Mouse (Mus musculus): ENCODE measurements around the gene Vwa8. TPM values are rescaled to one million over a fixed set of nuclear protein-coding genes. Genes with fewer than 3 reads are reported as not detected.

The Vwa8 gene
- polyA plus RNA-seq, 1 experiment from 2014 or later, result 13.5 TPM

DNA sequence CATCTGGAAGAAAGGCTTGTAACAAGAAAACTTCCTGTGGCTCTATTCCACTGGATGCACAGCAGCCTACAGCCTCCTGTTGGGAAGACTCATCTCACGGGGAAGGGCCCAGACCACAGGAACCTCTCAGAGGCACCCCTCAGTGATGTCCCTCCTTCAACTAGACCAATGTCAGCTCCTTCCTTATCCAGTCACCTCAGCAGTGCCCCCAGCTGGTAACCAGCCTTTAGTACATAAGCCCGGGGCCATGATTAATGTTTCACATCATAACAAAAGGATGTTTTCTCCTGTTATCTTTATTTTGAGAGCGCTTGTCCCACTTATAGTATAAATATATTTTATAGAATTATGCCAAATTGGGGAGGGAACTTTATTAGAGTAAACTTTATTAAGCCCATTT is 181.9 kb downstream of the Vwa8 start:
- H3K4me2 ChIP-seq (ENCODE audit: low read depth, low read length), result no peak overlapping the region
- no peak overlapping the region for H3K27ac ChIP-seq (ENCODE audit: low read length)
- H3K4me1 ChIP-seq (ENCODE audit: control insufficient read depth, insufficient read depth, low read length), result 0 out of 2 replicates have a peak, but pooled peaks cover 15% of the 10 kb centered on the region
- no peak for ATAC-seq (ENCODE audit: insufficient read depth, low FRiP score)
- H3K9ac ChIP-seq (ENCODE audit: low read length), result no peak overlapping the region
- WGBS, result 88% methylated on average over 3 of the region's 3 CpGs
- no peaks in the 10 kb centered on the region for H3K27me3 ChIP-seq (ENCODE audit: control insufficient read depth, insufficient read depth, low read length)
- no peaks in the 10 kb centered on the region for H3K36me3 ChIP-seq (ENCODE audit: control insufficient read depth, insufficient read depth, low read length)
- no peak overlapping the region for H3K4me3 ChIP-seq (replicated peaks; ENCODE audit: low read length)
- no peaks in the 10 kb centered on the region for H3K9me3 ChIP-seq (replicated peaks; ENCODE audit: control insufficient read depth, low read length)

DNA sequence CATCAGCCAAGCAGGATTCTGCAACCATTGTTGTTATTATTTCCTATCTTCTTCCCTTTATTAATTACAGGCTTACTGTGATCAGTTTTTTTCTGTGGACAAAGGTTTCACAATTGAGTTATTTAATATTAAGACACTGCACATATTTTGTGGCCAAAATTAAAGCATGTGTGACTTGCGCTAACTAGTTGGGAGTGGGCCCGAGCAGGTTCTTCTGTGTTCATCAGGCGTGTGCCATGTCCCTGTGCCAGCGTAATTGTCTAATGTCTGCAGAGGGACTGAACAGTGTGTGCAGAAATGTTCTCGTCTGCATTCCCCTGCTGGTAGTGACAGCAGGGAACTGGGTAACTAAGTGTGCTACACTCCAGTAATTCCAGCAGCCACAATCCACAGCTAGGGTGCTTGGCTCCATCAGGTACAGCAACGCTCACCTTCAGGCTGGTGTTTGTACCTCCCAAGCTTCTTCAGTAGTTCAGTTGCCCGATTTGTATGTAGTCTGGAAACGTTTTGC is 182.4 kb downstream of the Vwa8 start:
- Histone ChIP-seq H3K9me3 (replicated peaks; ENCODE audit: control insufficient read depth, low read length) (no peaks in the 10 kb centered on the region), H3K27ac (ENCODE audit: low read length) (no peak overlapping the region), H3K4me1 (ENCODE audit: control insufficient read depth, insufficient read depth, low read length) (0 out of 2 replicates have a peak, but pooled peaks cover 15% of the 10 kb centered on the region), H3K9ac (ENCODE audit: low read length) (no peak overlapping the region), H3K27me3 (ENCODE audit: control insufficient read depth, insufficient read depth, low read length) (no peaks in the 10 kb centered on the region), H3K36me3 (ENCODE audit: control insufficient read depth, insufficient read depth, low read length) (no peaks in the 10 kb centered on the region), H3K4me2 (ENCODE audit: low read depth, low read length) (no peak overlapping the region), H3K4me3 (replicated peaks; ENCODE audit: low read length) (no peak overlapping the region)
- 90% methylated on average over 8 of the region's 8 CpGs for WGBS
- ATAC-seq (ENCODE audit: insufficient read depth, low FRiP score), result no peak

GRCm38 (mm10) chr14:79033396-79033795 is 184.5 kb downstream of the Vwa8 start:
- 44% methylated on average over 6 of the region's 6 CpGs for WGBS
- peak overlapping the region; percentile 16; the same call in 1 of the 2 replicates for H3K27ac ChIP-seq (ENCODE audit: low read length)
- no peak overlapping the region for H3K9ac ChIP-seq (ENCODE audit: low read length)
- H3K9me3 ChIP-seq (replicated peaks; ENCODE audit: control insufficient read depth, low read length), result no peaks in the 10 kb centered on the region
- H3K4me2 ChIP-seq (ENCODE audit: low read depth, low read length), result no peak overlapping the region
- H3K36me3 ChIP-seq (ENCODE audit: control insufficient read depth, insufficient read depth, low read length), result no peaks in the 10 kb centered on the region
- no peaks in the 10 kb centered on the region for H3K27me3 ChIP-seq (ENCODE audit: control insufficient read depth, insufficient read depth, low read length)
- no peak overlapping the region for H3K4me3 ChIP-seq (replicated peaks; ENCODE audit: low read length)
- no peak for ATAC-seq (ENCODE audit: insufficient read depth, low FRiP score)
- H3K4me1 ChIP-seq (ENCODE audit: control insufficient read depth, insufficient read depth, low read length), result 0 out of 2 replicates have a peak, but pooled peaks cover 15% of the 10 kb centered on the region

- Histone ChIP-seq H3K9me3 (replicated peaks; ENCODE audit: control insufficient read depth, low read length) (no peaks in the 10 kb centered on the region), H3K27me3 (ENCODE audit: control insufficient read depth, insufficient read depth, low read length) (no peaks in the 10 kb centered on the region), H3K27ac (ENCODE audit: low read length) (peak overlapping the region; percentile 53), H3K4me1 (ENCODE audit: control insufficient read depth, insufficient read depth, low read length) (0 out of 2 replicates have a peak, but pooled peaks cover 12% of the 10 kb centered on the region), H3K4me3 (replicated peaks; ENCODE audit: low read length) (no peak overlapping the region), H3K36me3 (ENCODE audit: control insufficient read depth, insufficient read depth, low read length) (no peaks in the 10 kb centered on the region), H3K9ac (ENCODE audit: low read length) (no peak overlapping the region), H3K4me2 (ENCODE audit: low read depth, low read length) (peak overlapping the region; percentile 29; the same call in 1 of the 2 replicates)
- peak; percentile 79 for ATAC-seq (ENCODE audit: insufficient read depth, low FRiP score)
- WGBS, result 23% methylated on average over 9 of the region's 9 CpGs
Observed at GRCm38 (mm10) chr14:79034511-79034913, 185.7 kb downstream of the Vwa8 start.

- Histone ChIP-seq H3K27ac (ENCODE audit: low read length) (no peak overlapping the region), H3K9me3 (replicated peaks; ENCODE audit: control insufficient read depth, low read length) (no peaks in the 10 kb centered on the region), H3K9ac (ENCODE audit: low read length) (no peak overlapping the region), H3K27me3 (ENCODE audit: control insufficient read depth, insufficient read depth, low read length) (no peaks in the 10 kb centered on the region), H3K36me3 (ENCODE audit: control insufficient read depth, insufficient read depth, low read length) (no peaks in the 10 kb centered on the region), H3K4me2 (ENCODE audit: low read depth, low read length) (no peak overlapping the region), H3K4me3 (replicated peaks; ENCODE audit: low read length) (no peak overlapping the region), H3K4me1 (ENCODE audit: control insufficient read depth, insufficient read depth, low read length) (0 out of 2 replicates have a peak, but pooled peaks cover 12% of the 10 kb centered on the region)
- ATAC-seq (ENCODE audit: insufficient read depth, low FRiP score), result no peak
- 86% methylated on average over 9 of the region's 9 CpGs for WGBS
Observed at GRCm38 (mm10) chr14:79035575-79035974, 186.7 kb downstream of the Vwa8 start.

DNA sequence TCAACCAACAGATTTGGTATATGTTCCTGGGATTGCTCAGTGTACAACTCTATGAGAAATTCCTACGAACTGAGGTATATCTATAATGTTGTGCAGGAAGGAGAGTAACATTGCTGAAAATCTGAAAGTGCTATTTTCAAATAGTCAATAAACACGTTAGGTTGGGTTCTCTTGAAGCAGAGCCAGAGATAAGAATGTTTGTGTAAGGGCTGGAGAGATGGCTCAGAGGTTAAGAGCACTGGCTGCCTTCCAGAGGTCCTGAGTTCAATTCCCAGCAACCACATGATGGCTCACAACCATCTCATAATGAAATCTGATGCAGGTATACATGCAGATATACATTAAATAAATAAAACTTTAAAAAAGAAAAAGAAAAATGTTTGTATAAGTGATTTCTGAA is 198.3 kb downstream of the Vwa8 start:
- WGBS, result 55% methylated on average over 2 of the region's 2 CpGs
- H3K9me3 ChIP-seq (replicated peaks; ENCODE audit: control insufficient read depth, low read length), result no peaks in the 10 kb centered on the region
- no peak for ATAC-seq (ENCODE audit: insufficient read depth, low FRiP score)
- H3K36me3 ChIP-seq (ENCODE audit: control insufficient read depth, insufficient read depth, low read length), result no peaks in the 10 kb centered on the region
- H3K4me3 ChIP-seq (replicated peaks; ENCODE audit: low read length), result no peak overlapping the region
- H3K9ac ChIP-seq (ENCODE audit: low read length), result no peak overlapping the region
- no peaks in the 10 kb centered on the region for H3K4me1 ChIP-seq (ENCODE audit: control insufficient read depth, insufficient read depth, low read length)
- no peaks in the 10 kb centered on the region for H3K27me3 ChIP-seq (ENCODE audit: control insufficient read depth, insufficient read depth, low read length)
- H3K27ac ChIP-seq (ENCODE audit: low read length), result no peak overlapping the region
- no peak overlapping the region for H3K4me2 ChIP-seq (ENCODE audit: low read depth, low read length)

DNA sequence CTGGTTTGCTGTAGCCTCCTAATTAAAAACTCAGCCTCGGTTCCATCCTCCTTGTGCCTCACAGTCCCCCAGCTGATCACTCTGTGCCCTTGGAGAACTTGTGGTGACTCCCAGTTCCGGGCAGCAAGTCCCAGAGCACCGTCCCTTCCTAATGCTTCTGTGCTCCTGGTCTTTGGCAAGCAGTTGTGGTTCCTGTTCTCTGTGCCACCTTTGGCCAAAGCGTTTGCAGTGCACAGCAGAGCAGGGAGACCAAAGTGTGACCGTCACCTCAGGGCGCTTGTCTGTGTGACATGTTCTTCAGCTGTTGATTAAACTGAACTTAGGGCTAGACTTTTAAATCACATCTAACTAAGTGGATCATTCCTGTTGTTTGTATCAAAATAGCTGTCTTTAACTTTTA is 199.1 kb downstream of the Vwa8 start:
- Histone ChIP-seq H3K27ac (ENCODE audit: low read length) (no peak overlapping the region), H3K4me1 (ENCODE audit: control insufficient read depth, insufficient read depth, low read length) (no peaks in the 10 kb centered on the region), H3K36me3 (ENCODE audit: control insufficient read depth, insufficient read depth, low read length) (no peaks in the 10 kb centered on the region), H3K4me3 (replicated peaks; ENCODE audit: low read length) (no peak overlapping the region), H3K9me3 (replicated peaks; ENCODE audit: control insufficient read depth, low read length) (no peaks in the 10 kb centered on the region), H3K9ac (ENCODE audit: low read length) (no peak overlapping the region), H3K4me2 (ENCODE audit: low read depth, low read length) (no peak overlapping the region), H3K27me3 (ENCODE audit: control insufficient read depth, insufficient read depth, low read length) (no peaks in the 10 kb centered on the region)
- 80% methylated on average over 6 of the region's 6 CpGs for WGBS
- no peak for ATAC-seq (ENCODE audit: insufficient read depth, low FRiP score)

GRCm38 (mm10) chr14:79049544-79049943 is 200.7 kb downstream of the Vwa8 start:
- Histone ChIP-seq H3K4me3 (replicated peaks; ENCODE audit: low read length) (no peak overlapping the region), H3K9me3 (replicated peaks; ENCODE audit: control insufficient read depth, low read length) (no peaks in the 10 kb centered on the region), H3K4me2 (ENCODE audit: low read depth, low read length) (no peak overlapping the region), H3K27ac (ENCODE audit: low read length) (no peak overlapping the region), H3K4me1 (ENCODE audit: control insufficient read depth, insufficient read depth, low read length) (no peaks in the 10 kb centered on the region), H3K36me3 (ENCODE audit: control insufficient read depth, insufficient read depth, low read length) (no peaks in the 10 kb centered on the region), H3K27me3 (ENCODE audit: control insufficient read depth, insufficient read depth, low read length) (no peaks in the 10 kb centered on the region), H3K9ac (ENCODE audit: low read length) (no peak overlapping the region)
- WGBS, result 79% methylated on average over 11 of the region's 11 CpGs
- ATAC-seq (ENCODE audit: insufficient read depth, low FRiP score), result no peak

- WGBS, result 80% methylated on average over 3 of the region's 3 CpGs
- H3K4me1 ChIP-seq (ENCODE audit: control insufficient read depth, insufficient read depth, low read length), result peaks cover 2% of the 10 kb centered on the region; the same call in 1 of the 2 replicates
- H3K9me3 ChIP-seq (replicated peaks; ENCODE audit: control insufficient read depth, low read length), result no peaks in the 10 kb centered on the region
- H3K36me3 ChIP-seq (ENCODE audit: control insufficient read depth, insufficient read depth, low read length), result no peaks in the 10 kb centered on the region
- ATAC-seq (ENCODE audit: insufficient read depth, low FRiP score), result no peak
- no peak overlapping the region for H3K4me2 ChIP-seq (ENCODE audit: low read depth, low read length)
- H3K27me3 ChIP-seq (ENCODE audit: control insufficient read depth, insufficient read depth, low read length), result no peaks in the 10 kb centered on the region
- no peak overlapping the region for H3K27ac ChIP-seq (ENCODE audit: low read length)
- H3K9ac ChIP-seq (ENCODE audit: low read length), result no peak overlapping the region
- no peak overlapping the region for H3K4me3 ChIP-seq (replicated peaks; ENCODE audit: low read length)
Observed at GRCm38 (mm10) chr14:79065636-79066035, 216.8 kb downstream of the Vwa8 start.
